Mouse (Mus musculus) right cerebral cortex, postnatal 14 days (tissue): ENCODE results near the gene Spag4.
A peak's percentile ranks its signal among the peaks of the same experiment; 100 is the strongest.
"Not testable (repeated sequence)": the region's sequence is repeated elsewhere in the genome, so short reads cannot be mapped to it uniquely, and the experiment has no call there.

ENCODE experiments used
- DNase-seq: peaks from one replicate; pipeline ENCODE4 v3.0.0; 2022

Gene Spag4

GRCm38 (mm10) chr2:156111358-156112079 is 46.5 kb downstream of the Spag4 start, which contains the start of the genes Cpne1 and Rbm12:
Cpne1 (minus strand) TSS chr2:156111965.
Rbm12 (minus strand) TSS chr2:156111978.
- peak; percentile 94 for DNase-seq

GRCm38 (mm10) chr2:156112080-156112423 is 47.1 kb downstream of the Spag4 start:
- DNase-seq, result not testable (repeated sequence)

- DNase-seq, result no peak
These were observed 54.6 kb downstream of the Spag4 start for GRCm38 (mm10) chr2:156119566-156119965.
